Mouse (Mus musculus): ENCODE results near the gene Ushbp1.
A peak's percentile ranks its signal among the peaks of the same experiment; 100 is the strongest.
"Not testable (repeated sequence)": the region's sequence is repeated elsewhere in the genome, so short reads cannot be mapped to it uniquely, and the experiment has no call there.

Ushbp1 gene

GRCm38 (mm10) chr8:71395629-71396028 lies at the start of gene Ushbp1:
Ushbp1 (minus strand) TSS chr8:71395802.
- DNase-seq (ENCODE audit: low spot score): no peak

- DNase-seq (ENCODE audit: low spot score): no peak
These were observed 49.5 kb upstream of the Ushbp1 start for GRCm38 (mm10) chr8:71445096-71445495.

DNA sequence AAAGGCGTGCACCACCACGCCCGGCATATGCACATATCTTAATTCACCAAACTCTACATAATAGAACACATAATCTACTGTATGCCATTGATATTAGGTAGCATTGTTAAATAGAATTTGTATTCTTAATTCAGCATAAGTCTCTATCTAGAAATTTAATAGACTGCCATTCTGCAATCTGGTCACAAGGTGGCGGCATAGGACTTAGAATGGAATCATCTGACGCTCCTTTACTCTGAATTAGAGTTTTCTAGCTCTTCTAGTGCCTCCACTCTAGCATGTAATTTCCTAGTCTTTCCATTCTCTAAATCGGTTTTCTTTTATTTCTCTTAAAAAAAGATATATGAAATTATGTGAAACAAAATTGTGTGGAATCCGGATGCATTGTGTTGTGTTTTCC lies 45.8 kb upstream of the Ushbp1 start:
- peak; percentile 67 for DNase-seq (ENCODE audit: low spot score)

DNA sequence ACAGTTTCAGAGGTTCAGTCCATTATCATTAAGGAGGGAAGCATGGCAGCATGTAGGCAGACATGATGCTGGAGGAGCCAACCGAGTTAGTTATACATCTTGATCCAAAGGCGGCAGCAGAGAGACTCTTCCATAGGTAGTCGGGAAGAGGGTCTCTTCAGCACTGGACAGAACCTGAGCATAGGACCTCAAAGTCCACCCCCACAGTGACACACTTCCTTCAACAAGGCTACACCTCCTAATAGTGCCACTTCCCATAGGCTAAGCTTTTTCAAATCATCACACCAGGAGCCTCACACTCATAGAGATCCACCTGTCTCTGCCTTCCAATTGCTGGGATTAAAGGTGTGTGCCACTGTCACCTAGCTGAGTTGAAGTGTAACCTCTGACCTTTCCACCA lies 41.4 kb upstream of the Ushbp1 start:
- no peak for DNase-seq (ENCODE audit: low spot score)

GRCm38 (mm10) chr8:71432935-71433334 lies 37.3 kb upstream of the Ushbp1 start:
- not testable (repeated sequence) for DNase-seq (ENCODE audit: low spot score)

DNA sequence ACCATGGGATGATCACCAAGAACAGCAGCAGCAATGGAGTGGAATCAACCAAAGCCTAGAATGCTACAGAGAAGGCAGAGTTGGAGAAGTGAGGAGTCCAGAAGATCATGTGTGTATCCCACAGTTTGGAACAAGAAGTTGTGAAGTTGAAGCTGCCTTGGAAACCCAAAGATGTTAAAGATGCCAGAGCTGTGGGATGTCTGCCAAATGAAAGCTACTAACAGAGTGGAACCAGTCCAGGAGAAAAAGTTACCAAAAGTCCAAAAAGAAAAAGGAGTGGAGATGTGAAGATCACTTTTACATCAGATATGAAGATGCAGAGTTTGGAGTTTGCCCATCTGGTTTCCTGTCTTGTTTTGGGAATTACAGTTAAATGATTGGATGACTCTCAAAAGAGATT lies 26.5 kb upstream of the Ushbp1 start:
- DNase-seq (ENCODE audit: low spot score): no peak

- DNase-seq (ENCODE audit: low spot score): no peak
These were observed 16.1 kb upstream of the Ushbp1 start for GRCm38 (mm10) chr8:71411535-71412273.

DNA sequence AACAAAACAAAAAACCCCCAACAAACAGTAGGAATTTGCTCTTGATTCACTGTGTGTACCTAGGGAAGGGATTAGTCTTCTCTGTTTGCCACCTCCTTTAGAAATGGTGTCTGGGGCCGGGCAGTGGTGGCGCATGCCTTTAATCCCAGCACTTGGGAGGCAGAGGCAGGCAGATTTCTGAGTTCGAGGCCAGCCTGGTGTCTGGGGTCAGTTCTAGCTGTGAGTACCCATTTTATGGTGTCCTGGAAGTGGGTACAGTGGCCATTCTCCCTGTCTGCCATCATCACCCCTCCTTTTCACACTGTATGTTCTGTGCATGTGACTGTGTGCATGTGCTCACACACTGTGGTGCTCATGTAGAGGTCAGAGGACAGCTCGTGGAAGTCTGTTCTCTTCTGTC lies 12.6 kb upstream of the Ushbp1 start:
- no peak for DNase-seq (ENCODE audit: low spot score)

DNA sequence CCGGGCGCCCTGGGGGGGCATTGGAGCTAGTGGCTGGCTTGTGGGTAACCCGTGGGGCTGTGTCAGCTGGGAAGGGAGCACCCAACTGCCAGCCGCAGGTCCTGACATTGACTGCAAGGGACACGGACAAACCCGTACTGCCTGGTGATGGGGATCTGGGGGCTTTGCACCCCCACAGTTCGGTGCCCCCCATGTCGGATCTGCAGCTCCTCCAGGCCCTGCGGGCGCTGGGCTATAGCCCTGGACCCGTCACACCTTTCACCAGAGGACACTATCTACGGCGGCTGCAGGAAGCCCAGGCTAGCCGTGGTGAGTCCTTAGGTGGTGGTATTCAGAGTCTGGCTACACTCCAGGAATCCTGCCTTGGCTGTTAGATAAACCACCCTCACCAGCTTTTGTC lies 11.8 kb upstream of the Ushbp1 start:
- DNase-seq (ENCODE audit: low spot score): no peak

DNA sequence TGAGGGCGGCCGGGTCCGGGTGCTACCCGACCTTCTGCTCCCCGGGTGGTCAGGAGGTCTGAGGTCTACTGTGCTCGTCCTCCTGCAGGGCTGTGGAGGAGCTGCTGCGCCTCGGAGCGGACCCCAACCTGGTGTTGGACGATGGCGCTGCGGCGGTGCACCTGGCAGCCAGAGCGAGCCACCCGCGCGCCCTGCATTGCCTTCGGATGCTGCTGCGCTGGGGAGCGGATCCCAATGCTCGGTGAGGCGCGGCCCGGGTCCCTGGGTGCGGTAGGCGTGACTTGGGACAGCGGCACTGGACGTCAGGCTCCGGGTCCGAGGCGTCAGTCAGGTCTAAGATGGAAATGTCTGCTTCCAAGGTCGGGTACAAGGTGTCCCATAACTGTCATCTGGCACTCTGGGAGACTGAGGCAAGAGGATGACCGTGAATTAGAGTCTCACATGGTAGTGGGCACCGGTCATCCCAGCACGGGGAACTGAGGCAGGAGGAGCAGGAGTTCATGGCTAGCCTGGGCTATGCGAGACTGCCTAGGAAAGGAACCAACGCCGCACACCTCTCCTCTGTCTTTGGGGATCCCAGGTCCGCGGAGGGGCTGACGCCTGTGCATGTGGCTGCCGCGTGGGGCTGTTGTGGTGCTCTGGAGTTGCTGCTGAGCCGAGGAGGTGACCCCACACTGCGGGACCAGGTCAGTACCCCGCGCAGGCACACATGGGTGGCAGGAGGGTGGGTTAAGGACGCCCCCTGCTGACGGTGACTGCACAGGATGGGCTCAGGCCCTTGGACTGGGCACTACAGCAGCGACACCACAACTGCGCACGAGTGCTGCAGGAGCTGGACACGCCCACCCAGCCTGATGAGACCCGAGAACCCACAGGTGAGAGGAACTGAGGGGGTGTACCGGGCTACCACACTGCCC lies 10.8 kb upstream of the Ushbp1 start:
- DNase-seq (ENCODE audit: low spot score): peak; percentile 72

GRCm38 (mm10) chr8:71405401-71406098 lies 9.9 kb upstream of the Ushbp1 start, which contains the start of gene Ankle1:
Ankle1 (plus strand) TSS chr8:71406010.
- DNase-seq (ENCODE audit: low spot score): peak; percentile 94

- DNase-seq (ENCODE audit: low spot score): peak; percentile 33
These were observed 9.3 kb upstream of the Ushbp1 start for GRCm38 (mm10) chr8:71404951-71405351.

- no peak for DNase-seq (ENCODE audit: low spot score)
These were observed 8.4 kb upstream of the Ushbp1 start for GRCm38 (mm10) chr8:71404011-71404410.

DNA sequence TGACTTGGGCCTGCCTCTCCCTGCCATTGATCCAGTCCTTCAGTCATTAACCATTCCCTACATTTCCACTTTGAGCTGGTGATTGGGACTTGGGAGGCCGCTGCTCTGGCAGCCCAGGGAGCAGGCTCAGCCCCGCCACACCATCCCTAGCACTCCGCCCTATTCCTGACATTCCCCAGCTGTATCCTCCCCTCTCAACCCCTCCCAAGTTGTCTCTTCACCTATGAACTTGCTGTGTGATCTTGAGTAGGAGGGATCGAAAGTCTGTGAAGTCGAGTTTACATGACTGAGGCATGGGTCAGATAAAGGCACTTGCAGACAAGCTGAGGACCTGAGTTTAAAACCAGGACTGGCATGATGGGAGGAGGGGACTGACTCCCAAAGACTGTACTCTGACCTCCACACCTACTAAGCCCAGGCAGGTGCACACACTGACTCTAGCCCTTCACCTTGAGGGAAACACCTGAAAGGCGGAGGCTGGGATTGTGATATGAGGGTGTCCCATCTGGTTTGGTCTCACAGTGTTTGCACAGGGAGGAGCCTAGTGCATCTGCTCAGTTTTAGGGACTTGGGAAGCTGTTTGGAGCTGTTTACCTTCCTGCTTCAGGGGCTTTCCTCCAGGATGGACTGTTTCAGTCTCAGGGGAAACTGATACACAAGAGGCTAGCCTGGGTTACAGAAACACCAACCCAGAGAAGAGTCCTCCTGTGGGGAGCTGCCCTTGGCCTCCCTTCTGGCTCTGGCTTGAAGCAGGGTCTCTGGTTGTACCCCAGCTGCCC lies 7.7 kb upstream of the Ushbp1 start:
- DNase-seq (ENCODE audit: low spot score): no peak

DNA sequence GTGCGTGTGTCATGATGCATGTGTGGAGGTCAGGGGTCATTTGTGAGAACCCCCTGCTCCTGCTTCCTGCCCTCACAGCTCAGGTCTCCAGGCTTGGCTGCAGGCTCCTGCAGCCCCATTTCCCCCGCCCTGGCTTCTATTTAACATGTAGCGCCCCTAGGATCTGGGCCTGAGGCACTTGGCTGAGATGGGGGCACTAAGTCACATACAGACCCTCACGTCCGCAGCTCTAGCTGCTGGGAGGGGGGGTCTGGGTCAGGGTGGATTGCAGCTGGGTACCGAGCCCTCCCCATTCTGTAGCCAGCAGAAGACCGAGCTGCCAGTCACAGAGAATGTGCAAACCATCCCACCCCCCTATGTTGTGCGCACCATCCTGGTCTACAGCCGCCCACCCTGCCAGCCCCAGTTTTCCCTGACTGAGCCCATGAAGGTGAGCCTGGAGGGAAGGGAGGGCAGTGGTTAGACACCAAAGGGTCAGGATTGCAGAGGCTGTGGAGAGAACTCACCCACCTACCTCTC lies 6.9 kb upstream of the Ushbp1 start:
- no peak for DNase-seq (ENCODE audit: low spot score)

- DNase-seq (ENCODE audit: low spot score): no peak
These were observed 5.9 kb upstream of the Ushbp1 start for GRCm38 (mm10) chr8:71401454-71401853.

DNA sequence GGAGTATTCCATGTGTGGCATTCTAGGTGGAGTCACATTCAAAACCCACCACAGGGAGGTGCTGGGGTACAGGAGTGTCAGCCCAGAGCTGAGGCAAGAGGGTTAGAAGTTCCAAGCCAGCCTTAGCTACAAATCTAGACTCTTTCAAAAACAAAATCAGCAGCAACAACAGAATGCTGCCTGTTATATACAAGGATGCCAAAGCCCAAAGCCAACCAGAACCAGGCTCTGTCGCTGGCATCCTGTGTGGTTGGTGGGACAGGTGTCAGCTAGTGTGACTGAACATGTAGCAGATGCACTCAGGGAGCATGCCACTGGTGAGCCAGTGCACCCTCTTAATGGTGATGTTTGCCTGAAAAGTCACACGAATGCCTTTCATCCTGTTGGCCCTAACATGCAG lies 5.2 kb upstream of the Ushbp1 start:
- DNase-seq (ENCODE audit: low spot score): no peak

DNA sequence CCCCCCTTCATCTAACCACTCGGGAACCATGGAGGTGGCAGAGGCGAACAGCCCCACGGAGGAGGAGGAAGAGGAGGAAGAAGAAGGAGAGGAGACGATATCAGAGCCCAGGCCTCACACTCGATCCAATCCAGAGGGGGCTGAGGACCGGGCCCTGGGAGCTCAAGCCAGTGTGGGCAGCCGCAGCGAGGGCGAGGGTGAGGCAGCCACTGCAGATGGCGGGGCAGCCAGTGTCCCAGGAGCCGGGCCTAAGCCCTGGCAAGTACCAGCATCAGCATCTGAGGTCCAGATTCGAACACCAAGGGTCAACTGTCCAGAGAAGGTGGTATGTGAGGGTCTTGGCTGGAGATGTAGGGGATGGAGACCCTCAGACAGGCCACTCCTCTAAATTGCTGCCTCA lies 2.1 kb upstream of the Ushbp1 start:
- no peak for DNase-seq (ENCODE audit: low spot score)

- peak; percentile 94 for DNase-seq (ENCODE audit: low spot score)
These were observed 1.2 kb upstream of the Ushbp1 start, which contains the start of gene Babam1 for GRCm38 (mm10) chr8:71396639-71397305. Babam1 (plus strand) TSS chr8:71396861.

DNA sequence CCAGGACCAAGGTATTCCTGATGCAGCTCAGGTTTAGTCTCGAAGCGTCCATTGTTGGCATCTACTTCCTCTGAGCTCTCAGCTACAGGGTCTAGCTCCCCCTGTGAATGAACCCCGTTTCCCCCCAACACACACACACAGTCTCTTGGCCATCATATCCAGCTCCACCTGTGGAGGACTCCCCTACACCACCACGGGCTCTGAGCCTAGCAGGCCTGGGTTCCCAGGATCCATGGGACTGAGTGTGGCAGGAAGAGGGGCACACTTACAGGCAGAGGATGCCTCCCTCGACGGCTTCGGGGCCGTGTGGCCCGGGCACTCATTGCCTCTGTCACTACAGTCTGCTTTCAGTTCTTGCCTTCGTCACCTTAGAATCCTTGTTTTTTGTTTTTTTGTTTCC lies 531 bp downstream of the Ushbp1 start:
- DNase-seq (ENCODE audit: low spot score): no peak

GRCm38 (mm10) chr8:71394481-71394880 lies 1.1 kb downstream of the Ushbp1 start:
- DNase-seq (ENCODE audit: low spot score): no peak

Data from c-Kit-positive CD71-positive TER-119-positive erythroid progenitor cells, embryonic 14.5 days (primary cell).